Mouse (Mus musculus) ES-Bruce4 (cell line): ENCODE data around the gene Hemk1. TPM values are rescaled to one million over a fixed set of nuclear protein-coding genes. Genes with fewer than 3 reads are reported as not detected.

Experiments
- H3K27ac ChIP-seq: 2 replicates; pipeline ENCODE4 v1.5.1; 2012; ENCODE audit warnings: low read length, inconsistent platforms; ENCODE audit not compliant: insufficient read depth
- H3K27me3 ChIP-seq: 2 replicates; pipeline ENCODE4 v1.6.1; 2012; ENCODE audit warnings: mild to moderate bottlenecking, low read length, inconsistent platforms; ENCODE audit not compliant: control insufficient read depth, poor library complexity, insufficient read depth, severe bottlenecking
- H3K36me3 ChIP-seq: 2 replicates; pipeline ENCODE4 v1.6.1; 2012; ENCODE audit warnings: inconsistent platforms, mild to moderate bottlenecking, low read length, moderate library complexity; ENCODE audit not compliant: control insufficient read depth, poor library complexity, insufficient read depth, severe bottlenecking
- H3K4me1 ChIP-seq: one replicate; pipeline ENCODE4 v1.8.1; 2011; ENCODE audit warnings: low read length; ENCODE audit not compliant: control insufficient read depth, insufficient read depth
- H3K4me3 ChIP-seq: 2 replicates; pipeline ENCODE4 v1.5.1; 2011; ENCODE audit warnings: low read depth, mild to moderate bottlenecking, low read length
- H3K9ac ChIP-seq: 2 replicates; pipeline ENCODE4 v1.6.1; 2012; ENCODE audit warnings: low read depth, mild to moderate bottlenecking, inconsistent platforms; ENCODE audit not compliant: poor library complexity, severe bottlenecking
- H3K9me3 ChIP-seq: replicated peaks from 2 replicates; pipeline ENCODE4 v1.6.1; 2012; ENCODE audit warnings: mild to moderate bottlenecking, low read length, inconsistent platforms; ENCODE audit not compliant: control insufficient read depth, poor library complexity, insufficient read depth, severe bottlenecking
- CTCF ChIP-seq: IDR thresholded peaks from one replicate; pipeline ENCODE4 v1.8.1; 2011; ENCODE audit warnings: low read depth, low read length
- EP300 ChIP-seq: IDR thresholded peaks from 2 replicates; pipeline ENCODE4 v1.6.1; 2011; ENCODE audit warnings: low read depth, low read length; ENCODE audit not compliant: insufficient read depth
- POLR2A ChIP-seq: IDR thresholded peaks from one replicate; pipeline ENCODE4 v1.8.1; 2011; ENCODE audit warnings: low read length; ENCODE audit not compliant: insufficient read depth
- polyA plus RNA-seq: library from polyadenylated mRNA; stranded (reverse); fragments of >200 nt; gene quantifications from 2 replicates; pipeline ENCODE4 v1.2.4, GENCODE M21; 2011; ENCODE audit warnings: low read depth; ENCODE audit not compliant: missing spikeins, insufficient read depth, insufficient read length

Gene Hemk1
- polyA plus RNA-seq, 1 experiment: 11.0 TPM

DNA sequence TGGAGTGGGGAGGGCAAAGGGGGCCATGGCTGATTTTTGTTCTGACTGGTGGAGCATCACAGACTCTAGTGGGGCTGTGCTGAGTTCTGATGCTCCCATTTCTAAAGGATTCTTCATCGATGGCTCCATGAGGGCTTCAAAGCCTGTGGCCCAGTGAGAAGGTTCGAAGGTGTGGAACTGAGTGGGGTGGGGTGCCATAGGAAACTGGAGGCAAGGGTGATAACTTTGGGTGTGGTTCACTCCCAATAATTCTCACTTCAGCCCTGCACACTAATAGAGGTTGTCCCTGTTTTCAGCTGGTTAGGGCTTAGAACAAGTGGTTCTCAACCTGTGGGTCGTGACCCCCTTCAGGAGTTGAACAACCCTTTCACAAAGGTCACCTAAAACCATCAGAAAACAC is 33.8 kb downstream of the Hemk1 start:
- no peaks in the 10 kb centered on the region for H3K9me3 ChIP-seq
- no peak overlapping the region for H3K4me3 ChIP-seq
- peaks cover 10% of the 10 kb centered on the region for H3K36me3 ChIP-seq
- H3K4me1 ChIP-seq: peaks cover 3% of the 10 kb centered on the region
- no peak for TF ChIP-seq POLR2A
- no peak for TF ChIP-seq CTCF
- no peak for TF ChIP-seq EP300
- H3K27me3 ChIP-seq: no peaks in the 10 kb centered on the region
- no peak overlapping the region for H3K27ac ChIP-seq
- no peak overlapping the region for H3K9ac ChIP-seq

DNA sequence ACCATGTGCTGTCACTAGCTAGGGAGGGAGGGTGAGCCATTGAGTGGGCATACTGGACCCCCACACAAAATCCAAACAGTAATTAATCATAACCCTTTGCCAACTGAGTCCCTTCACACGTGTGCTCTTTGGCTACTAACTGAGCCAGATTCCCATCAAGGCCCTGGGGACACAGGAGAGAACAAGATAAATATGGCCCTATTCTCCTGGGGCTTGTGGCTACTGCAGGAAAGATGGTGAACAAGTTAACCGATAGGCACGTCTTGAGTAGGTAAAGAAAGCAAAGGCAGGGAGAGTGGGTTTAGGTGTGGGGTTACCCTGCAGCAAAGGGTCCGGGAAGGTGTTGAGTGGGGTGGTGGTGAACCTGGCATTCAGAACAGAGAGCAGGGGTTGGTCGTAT is 34.2 kb downstream of the Hemk1 start:
- Histone ChIP-seq H3K27ac (no peak overlapping the region), H3K9ac (no peak overlapping the region), H3K4me1 (peaks cover 3% of the 10 kb centered on the region), H3K9me3 (no peaks in the 10 kb centered on the region), H3K27me3 (no peaks in the 10 kb centered on the region), H3K4me3 (no peak overlapping the region), H3K36me3 (peaks cover 10% of the 10 kb centered on the region)
- no peak for TF ChIP-seq EP300
- TF ChIP-seq CTCF: no peak
- TF ChIP-seq POLR2A: no peak

GRCm38 (mm10) chr9:107303121-107303820 is 34.9 kb downstream of the Hemk1 start:
- TF ChIP-seq CTCF (no peak), POLR2A (no peak), EP300 (no peak)
- H3K27ac ChIP-seq: no peak overlapping the region

GRCm38 (mm10) chr9:107302592-107302991 is 35.6 kb downstream of the Hemk1 start:
- Histone ChIP-seq H3K4me1 (peaks cover 9% of the 10 kb centered on the region), H3K27ac (no peak overlapping the region), H3K36me3 (peaks cover 10% of the 10 kb centered on the region), H3K4me3 (no peak overlapping the region), H3K9me3 (no peaks in the 10 kb centered on the region), H3K9ac (no peak overlapping the region), H3K27me3 (no peaks in the 10 kb centered on the region)
- no peak for TF ChIP-seq POLR2A
- TF ChIP-seq EP300: no peak
- no peak for TF ChIP-seq CTCF

More at GRCm38 (mm10) chr9:107303121-107303820, 34.9 kb downstream of the Hemk1 start:
- Histone ChIP-seq H3K9me3 (no peaks in the 10 kb centered on the region), H3K4me3 (no peak overlapping the region), H3K9ac (no peak overlapping the region), H3K36me3 (peaks cover 10% of the 10 kb centered on the region), H3K4me1 (peaks cover 5% of the 10 kb centered on the region), H3K27me3 (no peaks in the 10 kb centered on the region)

- H3K36me3 ChIP-seq: peaks cover 10% of the 10 kb centered on the region
- H3K27me3 ChIP-seq: no peaks in the 10 kb centered on the region
- H3K9ac ChIP-seq: no peak overlapping the region
- no peak overlapping the region for H3K4me3 ChIP-seq
- no peak overlapping the region for H3K27ac ChIP-seq
- no peak for TF ChIP-seq CTCF
- TF ChIP-seq POLR2A: no peak
- TF ChIP-seq EP300: no peak
- H3K9me3 ChIP-seq: no peaks in the 10 kb centered on the region
- H3K4me1 ChIP-seq: peaks cover 9% of the 10 kb centered on the region
Measured at GRCm38 (mm10) chr9:107301554-107302331, 36.4 kb downstream of the Hemk1 start.
